Mouse (Mus musculus) myocyte (in vitro differentiated cells): ENCODE measurements at regions not wholly inside any gene's neighbourhood (a gene's known extent, or its start where the extent isn't known, plus 50 kb on each side); places are given as distances from the start of the nearest gene placed in this dataset.

Experiments used
- E2F4 ChIP-seq: IDR thresholded peaks from one replicate; pipeline ENCODE4 v1.6.1; 2011; ENCODE audit warnings: mild to moderate bottlenecking, control low read depth, moderate library complexity; ENCODE audit not compliant: insufficient read depth
- MAX ChIP-seq: IDR thresholded peaks from one replicate; pipeline ENCODE4 v1.6.1; 2011; ENCODE audit warnings: low read depth, mild to moderate bottlenecking, control low read depth
- MYOG ChIP-seq, 3 experiments: IDR thresholded peaks; one replicate each; pipeline ENCODE4 v1.6.1; 2011; ENCODE audit warnings: control low read depth in 2 of 3, low read depth in 2 of 3, mild to moderate bottlenecking in 2 of 3; ENCODE audit not compliant: insufficient read length in 2 of 3, control insufficient read depth in 1 of 3, insufficient read depth in 1 of 3
- POLR2A ChIP-seq: IDR thresholded peaks from one replicate; pipeline ENCODE4 v1.6.1; 2011; ENCODE audit warnings: low read depth, mild to moderate bottlenecking, control low read depth, moderate library complexity; ENCODE audit not compliant: insufficient read length
- TCF12 ChIP-seq: IDR thresholded peaks from one replicate; pipeline ENCODE4 v1.6.1; 2011; ENCODE audit warnings: mild to moderate bottlenecking, control low read depth; ENCODE audit not compliant: poor library complexity, insufficient read depth, severe bottlenecking
- USF1 ChIP-seq: IDR thresholded peaks from one replicate; pipeline ENCODE4 v1.6.1; 2011; ENCODE audit warnings: low read depth, mild to moderate bottlenecking, control low read depth, moderate library complexity

DNA sequence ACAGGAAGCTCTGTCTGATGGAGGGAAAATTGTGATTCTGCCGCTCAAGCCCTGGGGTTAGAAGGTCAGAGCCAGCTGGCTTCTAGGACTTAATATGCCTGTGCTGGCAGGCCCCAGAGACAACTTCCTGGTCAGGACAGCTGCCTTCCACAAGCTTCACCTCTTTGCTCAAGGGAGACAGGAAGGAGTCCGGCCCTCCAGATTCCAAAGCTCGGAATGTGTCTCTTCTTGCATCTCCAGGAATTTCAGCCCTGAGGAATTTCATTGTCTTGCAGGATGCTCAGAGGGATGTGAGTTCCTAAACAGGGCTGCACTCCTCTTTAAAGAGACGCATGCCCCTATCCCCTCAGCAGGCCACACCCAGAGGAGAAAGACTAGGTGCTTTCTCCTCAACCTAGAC, 127.7 kb downstream of the Emx2 start:
- no peak for TF ChIP-seq E2F4
- no peak for TF ChIP-seq MAX
- TF ChIP-seq POLR2A: no peak
- no peak for TF ChIP-seq MYOG (IDR thresholded peaks at IDR 0.05; ENCODE audit: control insufficient read depth in 1 of 3, insufficient read depth in 1 of 3, insufficient read length in 2 of 3, low read depth in 2 of 3)
- no peak for TF ChIP-seq TCF12
- TF ChIP-seq USF1: no peak
